31 mouse cellular contexts compared by ENCODE assay signal in the genomic region with DNA sequence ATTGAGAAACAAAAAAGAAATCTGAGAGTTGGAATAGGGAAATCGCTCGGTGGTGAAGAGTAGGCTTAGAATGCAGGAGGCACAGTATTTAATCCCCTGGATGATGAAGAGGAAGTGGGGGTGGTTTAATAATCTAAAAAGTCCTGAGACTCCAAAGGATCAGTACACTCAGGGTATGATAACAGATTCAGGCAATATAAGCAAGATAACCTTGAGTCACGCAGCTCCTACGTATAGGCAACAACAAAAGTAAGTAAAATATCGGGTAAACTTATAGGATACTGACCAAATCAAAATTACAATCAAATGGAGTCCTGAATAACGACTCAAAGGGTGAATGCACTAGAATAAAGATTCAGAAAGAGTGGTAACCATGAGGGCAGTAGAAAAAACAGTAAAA.
"Had no signal": no experiment of that assay in that cellular context is flagged by ENCODE, and none has a peak within 500 bp of the region (broad histone marks: within the 10 kb centered on the region; RNA-seq: fewer than 3 reads in every experiment).

No protein-coding gene starts in this region.

- H3K27ac ChIP-seq: limb, embryonic 10.5 days; limb, embryonic 12.5 days; limb, embryonic 13.5 days; limb, embryonic 15.5 days; liver, embryonic 12.5 days; liver, embryonic 13.5 days; liver, embryonic 14.5 days; liver, embryonic 15.5 days; lung, embryonic 15.5 days; macrophage; midbrain, embryonic 10.5 days; midbrain, embryonic 12.5 days; midbrain, embryonic 13.5 days; neural tube, embryonic 12.5 days had no signal

- H3K27me3 ChIP-seq: limb, embryonic 12.5 days; limb, embryonic 13.5 days; limb, embryonic 15.5 days; liver, embryonic 12.5 days; liver, embryonic 13.5 days; liver, embryonic 15.5 days; lung, embryonic 15.5 days; megakaryocyte, embryonic 14.5 days; midbrain, embryonic 12.5 days; midbrain, embryonic 13.5 days; neural tube, embryonic 12.5 days had no signal

- ATAC-seq: liver, embryonic 12.5 days; liver, postnatal 0 days; lung, postnatal 0 days; midbrain, embryonic 13.5 days; midbrain, embryonic 16.5 days had no signal

- H3K4me1 ChIP-seq: limb, embryonic 10.5 days; limb, embryonic 13.5 days; limb, embryonic 15.5 days; liver, embryonic 12.5 days; liver, embryonic 13.5 days; liver, embryonic 15.5 days; lung, embryonic 15.5 days; megakaryocyte, embryonic 14.5 days; midbrain, embryonic 10.5 days; midbrain, embryonic 12.5 days; midbrain, embryonic 13.5 days; neural tube, embryonic 12.5 days had no signal

- DNase-seq: left cerebral cortex, postnatal 4 days; liver; liver, embryonic 13.5 days; liver, postnatal 0 days; lung, adult 18-20 months; lung, adult 2 months; lung, embryonic 14.5 days; lung, postnatal 10 days; lung, postnatal 14 days; lung, postnatal 36 days; lung, postnatal 4 days; midbrain, embryonic 14.5 days had no signal

- H3K9me3 ChIP-seq: limb, embryonic 10.5 days; limb, embryonic 12.5 days; limb, embryonic 13.5 days; limb, embryonic 15.5 days; liver, embryonic 12.5 days; liver, embryonic 13.5 days; liver, embryonic 15.5 days; lung, embryonic 15.5 days; megakaryocyte, embryonic 14.5 days; midbrain, embryonic 10.5 days; midbrain, embryonic 12.5 days; midbrain, embryonic 13.5 days; neural tube, embryonic 12.5 days had no signal

- H3K4me2 ChIP-seq: limb, embryonic 12.5 days; limb, embryonic 13.5 days; limb, embryonic 15.5 days; liver, embryonic 11.5 days; liver, embryonic 12.5 days; liver, embryonic 13.5 days; liver, embryonic 15.5 days; lung, embryonic 14.5 days; lung, embryonic 15.5 days; midbrain, embryonic 11.5 days; midbrain, embryonic 12.5 days; midbrain, embryonic 13.5 days; neural tube, embryonic 12.5 days had no signal

- H3K4me3 ChIP-seq: limb, embryonic 10.5 days; limb, embryonic 12.5 days; limb, embryonic 13.5 days; limb, embryonic 15.5 days; liver, embryonic 12.5 days; liver, embryonic 13.5 days; liver, embryonic 15.5 days; lung, embryonic 15.5 days; megakaryocyte, embryonic 14.5 days; midbrain, embryonic 10.5 days; midbrain, embryonic 12.5 days; midbrain, embryonic 13.5 days; myocyte; neural tube, embryonic 12.5 days had no signal

- H3K36me3 ChIP-seq: midbrain, embryonic 12.5 days; midbrain, embryonic 13.5 days; neural tube, embryonic 12.5 days had no signal

- H3K9ac ChIP-seq: limb, embryonic 12.5 days; limb, embryonic 13.5 days; limb, embryonic 15.5 days; liver, embryonic 12.5 days; liver, embryonic 13.5 days; liver, embryonic 14.5 days; liver, embryonic 15.5 days; liver, postnatal 0 days; lung, embryonic 14.5 days; lung, embryonic 15.5 days; midbrain, embryonic 12.5 days; midbrain, embryonic 13.5 days; neural tube, embryonic 12.5 days had no signal
